Mouse (Mus musculus): ENCODE results near the gene Nat9.

DNA sequence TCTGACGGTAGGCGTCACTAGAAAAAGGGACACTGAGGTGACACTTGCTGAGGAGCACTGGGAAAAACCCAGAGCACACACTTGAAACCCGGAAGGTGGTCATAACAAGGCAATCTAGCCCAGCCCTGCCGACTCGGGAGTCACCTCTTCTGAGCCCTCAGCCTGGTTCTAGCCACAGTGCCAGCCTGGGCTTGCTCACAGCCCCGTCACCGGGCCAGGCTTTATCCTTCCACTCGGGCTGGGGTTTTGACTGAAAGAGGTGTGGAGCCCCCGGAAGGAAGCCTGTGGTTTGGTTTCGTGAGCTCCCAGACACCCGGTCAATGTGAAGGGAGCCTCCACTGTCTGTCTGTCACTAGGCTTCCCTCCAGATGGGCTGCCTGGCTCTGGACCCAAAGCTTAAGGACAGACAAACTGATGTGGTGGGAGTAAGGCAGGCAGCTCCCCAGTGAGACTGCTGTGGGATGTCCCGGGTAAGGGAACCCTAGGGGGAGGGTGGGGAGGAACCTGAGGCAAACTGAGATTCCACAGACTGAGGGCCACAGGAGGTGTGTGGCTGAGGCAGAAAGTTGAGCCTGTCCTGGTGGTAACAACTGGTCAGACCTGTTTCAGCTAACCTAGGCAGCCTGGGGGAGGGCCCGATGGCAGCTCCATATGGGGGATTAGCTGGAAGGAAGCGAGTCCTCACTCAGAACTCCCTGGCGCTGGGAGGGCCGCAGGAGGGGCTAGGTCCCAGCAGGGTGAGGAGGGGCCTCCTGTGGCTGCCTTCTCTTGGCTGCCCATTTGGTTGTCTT, 13.9 kb downstream of the Nat9 start:
- TF ChIP-seq CTCF (IDR thresholded peaks at IDR 0.05; ENCODE audit: extremely low read depth, insufficient read length, insufficient replicate concordance, low read depth, low read length) (peak; percentile 8; the same call in 1 of the 2 replicates), POLR2A (IDR thresholded peaks at IDR 0.05; ENCODE audit: low read depth, low read length) (no peak)
